Mouse (Mus musculus): ENCODE results near the gene Slc38a2. TPM values are rescaled to one million over a fixed set of nuclear protein-coding genes. Genes with fewer than 3 reads are reported as not detected.
A peak's percentile ranks its signal among the peaks of the same experiment; 100 is the strongest.

Slc38a2 gene
- polyA plus RNA-seq, 1 experiment from 2014 or later = 57.6 TPM

GRCm38 (mm10) chr15:96691381-96691780, 8.1 kb downstream of the Slc38a2 start:
- Histone ChIP-seq H3K4me2 (no peak overlapping the region), H3K36me3 (peaks cover 93% of the 10 kb centered on the region), H3K27ac (no peak overlapping the region), H3K9me3 (replicated peaks) (no peaks in the 10 kb centered on the region), H3K4me3 (no peak overlapping the region), H3K9ac (no peak overlapping the region), H3K4me1 (peaks cover 14% of the 10 kb centered on the region), H3K27me3 (replicated peaks) (no peaks in the 10 kb centered on the region)
- 89% methylated on average over 15 of the region's 15 CpGs for WGBS (ENCODE audit: insufficient replicate concordance)
- no peak for ATAC-seq

- Histone ChIP-seq H3K27ac (no peak overlapping the region), H3K9ac (no peak overlapping the region), H3K36me3 (peaks cover 87% of the 10 kb centered on the region), H3K4me3 (no peak overlapping the region), H3K9me3 (replicated peaks) (no peaks in the 10 kb centered on the region), H3K4me1 (peaks cover 8% of the 10 kb centered on the region), H3K4me2 (no peak overlapping the region), H3K27me3 (replicated peaks) (no peaks in the 10 kb centered on the region)
- ATAC-seq = no peak
- WGBS (ENCODE audit: insufficient replicate concordance) = 85% methylated on average over 13 of the region's 13 CpGs
Observed at GRCm38 (mm10) chr15:96690829-96691228, 8.7 kb downstream of the Slc38a2 start.

DNA sequence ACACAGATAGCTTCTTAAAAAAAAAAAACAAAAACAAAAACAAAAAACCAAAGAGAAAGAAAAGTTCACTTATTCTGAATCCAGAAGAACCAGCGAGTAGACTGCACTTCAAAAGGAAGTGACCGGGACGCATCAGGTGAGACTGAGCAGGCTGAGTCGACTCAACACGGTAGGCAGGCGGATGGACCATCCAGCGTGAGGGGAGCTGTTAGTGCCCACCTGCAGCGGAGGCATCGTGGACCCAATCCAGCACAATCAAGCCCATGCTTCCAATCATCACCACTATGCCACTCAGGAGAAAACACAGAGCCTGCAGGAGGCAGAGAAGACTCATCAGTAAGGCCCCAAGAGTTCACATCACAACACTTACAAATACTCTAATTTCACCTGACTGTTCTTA, 9.6 kb downstream of the Slc38a2 start:
- Histone ChIP-seq H3K27ac (no peak overlapping the region), H3K9me3 (replicated peaks) (no peaks in the 10 kb centered on the region), H3K4me3 (no peak overlapping the region), H3K9ac (no peak overlapping the region), H3K36me3 (peaks cover 78% of the 10 kb centered on the region), H3K27me3 (replicated peaks) (no peaks in the 10 kb centered on the region), H3K4me2 (no peak overlapping the region), H3K4me1 (peaks cover under 1% of the 10 kb centered on the region; the same call in 1 of the 2 replicates)
- ATAC-seq = no peak
- 89% methylated on average over 9 of the region's 9 CpGs for WGBS (ENCODE audit: insufficient replicate concordance)

GRCm38 (mm10) chr15:96688784-96689318, 10.7 kb downstream of the Slc38a2 start:
- H3K4me2 ChIP-seq = no peak overlapping the region
- no peak overlapping the region for H3K27ac ChIP-seq
- H3K36me3 ChIP-seq = peaks cover 67% of the 10 kb centered on the region
- no peak overlapping the region for H3K4me3 ChIP-seq
- H3K27me3 ChIP-seq (replicated peaks) = no peaks in the 10 kb centered on the region
- ATAC-seq = no peak
- H3K9me3 ChIP-seq (replicated peaks) = no peaks in the 10 kb centered on the region
- WGBS (ENCODE audit: insufficient replicate concordance) = 88% methylated on average over 12 of the region's 12 CpGs
- no peak overlapping the region for H3K9ac ChIP-seq
- H3K4me1 ChIP-seq = peaks cover 11% of the 10 kb centered on the region

- no peak for ATAC-seq
- no peaks in the 10 kb centered on the region for H3K27me3 ChIP-seq (replicated peaks)
- 88% methylated on average over 6 of the region's 6 CpGs for WGBS (ENCODE audit: insufficient replicate concordance)
- H3K27ac ChIP-seq = no peak overlapping the region
- no peaks in the 10 kb centered on the region for H3K9me3 ChIP-seq (replicated peaks)
- no peak overlapping the region for H3K4me2 ChIP-seq
- H3K4me1 ChIP-seq = peaks cover 16% of the 10 kb centered on the region
- H3K9ac ChIP-seq = no peak overlapping the region
- no peak overlapping the region for H3K4me3 ChIP-seq
- H3K36me3 ChIP-seq = peaks cover 59% of the 10 kb centered on the region
Observed at GRCm38 (mm10) chr15:96688036-96688435, 11.5 kb downstream of the Slc38a2 start.

DNA sequence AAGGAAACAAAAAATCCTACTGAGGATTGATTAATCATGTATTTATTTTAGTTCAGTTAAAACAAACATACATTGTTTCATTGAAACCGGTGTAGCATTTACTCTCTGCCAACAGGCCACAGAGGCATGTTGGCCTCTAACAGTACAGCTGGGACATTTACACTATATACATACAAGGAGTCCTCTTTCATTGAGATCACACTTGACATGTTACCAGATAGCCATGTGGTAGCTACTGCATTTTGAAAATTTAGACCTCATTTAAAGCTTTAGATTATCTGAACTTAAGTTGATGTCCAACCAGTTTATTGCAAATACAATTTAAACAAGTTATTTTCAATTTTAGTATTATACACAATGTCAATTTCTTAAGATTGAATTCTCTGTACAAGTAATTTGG, 12.2 kb downstream of the Slc38a2 start:
- peaks cover 16% of the 10 kb centered on the region for H3K4me1 ChIP-seq
- H3K4me3 ChIP-seq = no peak overlapping the region
- no peak overlapping the region for H3K4me2 ChIP-seq
- no peak overlapping the region for H3K27ac ChIP-seq
- no peaks in the 10 kb centered on the region for H3K27me3 ChIP-seq (replicated peaks)
- no peak overlapping the region for H3K9ac ChIP-seq
- WGBS (ENCODE audit: insufficient replicate concordance) = 69% methylated on average over 1 of the region's 1 CpGs
- ATAC-seq = no peak
- H3K9me3 ChIP-seq (replicated peaks) = no peaks in the 10 kb centered on the region
- H3K36me3 ChIP-seq = peaks cover 52% of the 10 kb centered on the region

DNA sequence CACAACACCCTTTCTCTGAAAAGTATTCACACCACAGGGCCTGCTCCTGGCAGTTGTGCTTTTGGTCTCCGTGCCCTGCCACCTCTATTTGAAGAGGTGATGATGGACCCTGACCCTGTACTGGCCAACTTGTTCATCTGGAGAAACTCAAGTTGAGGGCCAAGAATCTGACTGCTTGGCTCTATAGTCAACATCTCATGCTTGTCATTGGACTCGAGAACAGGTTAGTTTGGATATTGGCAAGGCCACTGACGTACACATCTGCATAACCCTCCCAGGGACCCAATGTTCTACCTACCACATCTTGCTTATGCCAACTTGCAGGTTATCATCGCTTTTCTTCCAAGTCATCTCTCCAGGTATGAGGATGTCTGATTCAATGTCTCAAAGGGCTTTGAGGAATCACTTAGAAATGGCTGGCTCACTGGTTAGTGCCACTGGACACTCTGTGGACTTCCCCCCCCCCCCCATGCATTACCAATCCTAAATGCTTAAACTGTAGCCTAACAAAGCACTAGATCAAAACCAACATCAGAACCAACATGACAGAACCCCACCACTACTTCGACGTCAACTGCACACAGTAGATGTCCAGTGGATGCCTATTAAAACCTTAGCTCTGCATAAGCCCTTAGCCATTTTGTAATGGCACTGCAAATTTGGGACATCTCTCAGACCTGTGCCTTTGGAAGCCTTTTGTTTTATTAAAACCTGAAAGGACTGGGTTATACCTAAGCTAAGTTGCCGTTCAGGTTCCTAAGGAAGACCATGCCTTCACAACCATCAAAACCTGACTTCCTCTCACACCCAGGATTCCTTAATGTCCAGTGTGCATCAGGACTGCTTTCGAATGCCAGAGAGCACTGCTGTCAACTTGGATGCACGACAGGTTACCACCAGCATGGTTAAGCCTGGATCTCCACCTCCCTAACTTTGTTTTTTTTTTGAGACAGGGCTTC, 13.1 kb downstream of the Slc38a2 start:
- peaks cover 16% of the 10 kb centered on the region for H3K4me1 ChIP-seq
- H3K9ac ChIP-seq = no peak overlapping the region
- ATAC-seq = no peak
- H3K27ac ChIP-seq = no peak overlapping the region
- no peaks in the 10 kb centered on the region for H3K9me3 ChIP-seq (replicated peaks)
- no peak overlapping the region for H3K4me2 ChIP-seq
- H3K27me3 ChIP-seq (replicated peaks) = peaks cover 6% of the 10 kb centered on the region; the same call in 1 of the 2 replicates
- peaks cover 44% of the 10 kb centered on the region for H3K36me3 ChIP-seq
- H3K4me3 ChIP-seq = no peak overlapping the region
- WGBS (ENCODE audit: insufficient replicate concordance) = 75% methylated on average over 9 of the region's 9 CpGs

DNA sequence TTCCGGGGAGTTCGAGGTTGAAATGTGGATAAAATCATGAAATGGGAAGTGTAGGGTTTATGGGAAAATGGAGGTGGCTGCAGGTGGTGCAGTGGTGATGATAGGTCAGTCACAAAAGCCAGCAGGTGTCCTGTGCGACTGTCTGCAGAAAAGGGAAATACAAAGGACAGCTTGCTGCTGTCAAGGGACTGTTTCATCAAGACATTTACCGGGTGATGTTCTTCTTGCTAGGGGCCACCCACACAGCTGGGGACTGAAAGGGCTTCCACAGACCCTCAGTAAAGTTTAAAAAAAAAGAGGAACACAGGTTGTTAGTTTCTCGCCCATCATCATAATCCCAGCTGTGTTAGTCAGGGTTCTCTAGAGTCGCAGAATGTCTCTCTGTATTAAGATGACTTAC, 14.3 kb downstream of the Slc38a2 start:
- no peak overlapping the region for H3K4me2 ChIP-seq
- no peaks in the 10 kb centered on the region for H3K9me3 ChIP-seq (replicated peaks)
- peaks cover 16% of the 10 kb centered on the region for H3K4me1 ChIP-seq
- H3K36me3 ChIP-seq = peaks cover 31% of the 10 kb centered on the region
- 51% methylated on average over 6 of the region's 6 CpGs for WGBS (ENCODE audit: insufficient replicate concordance)
- ATAC-seq = no peak
- H3K9ac ChIP-seq = no peak overlapping the region
- H3K27me3 ChIP-seq (replicated peaks) = peaks cover 13% of the 10 kb centered on the region; the same call in 1 of the 2 replicates
- no peak overlapping the region for H3K4me3 ChIP-seq
- H3K27ac ChIP-seq = no peak overlapping the region

GRCm38 (mm10) chr15:96684132-96684830, 15.2 kb downstream of the Slc38a2 start:
- peak overlapping the region; percentile 50 for H3K9ac ChIP-seq
- peak; percentile 52; the same call in 1 of the 2 replicates for ATAC-seq
- no peaks in the 10 kb centered on the region for H3K9me3 ChIP-seq (replicated peaks)
- peaks cover 20% of the 10 kb centered on the region; the same call in 1 of the 2 replicates for H3K27me3 ChIP-seq (replicated peaks)
- H3K4me1 ChIP-seq = peaks cover 16% of the 10 kb centered on the region
- 19% methylated on average over 11 of the region's 11 CpGs for WGBS (ENCODE audit: insufficient replicate concordance)
- H3K4me2 ChIP-seq = peak overlapping the region; percentile 62
- peak overlapping the region; percentile 33 for H3K4me3 ChIP-seq
- H3K36me3 ChIP-seq = peaks cover 23% of the 10 kb centered on the region
- H3K27ac ChIP-seq = no peak overlapping the region

- H3K4me1 ChIP-seq = peaks cover 11% of the 10 kb centered on the region
- H3K27me3 ChIP-seq (replicated peaks) = peaks cover 25% of the 10 kb centered on the region
- no peak overlapping the region for H3K27ac ChIP-seq
- no peak overlapping the region for H3K9ac ChIP-seq
- no peaks in the 10 kb centered on the region for H3K36me3 ChIP-seq
- no peak overlapping the region for H3K4me2 ChIP-seq
- no peak overlapping the region for H3K4me3 ChIP-seq
- WGBS (ENCODE audit: insufficient replicate concordance) = 41% methylated on average over 19 of the region's 19 CpGs
- ATAC-seq = no peak
- H3K9me3 ChIP-seq (replicated peaks) = no peaks in the 10 kb centered on the region
Observed at GRCm38 (mm10) chr15:96678871-96679773, 20.4 kb downstream of the Slc38a2 start.

GRCm38 (mm10) chr15:96676518-96676917, 23.0 kb downstream of the Slc38a2 start:
- H3K4me2 ChIP-seq = no peak overlapping the region
- H3K9ac ChIP-seq = no peak overlapping the region
- ATAC-seq = no peak
- H3K27ac ChIP-seq = no peak overlapping the region
- no peak overlapping the region for H3K4me3 ChIP-seq
- 56% methylated on average over 10 of the region's 10 CpGs for WGBS (ENCODE audit: insufficient replicate concordance)
- H3K27me3 ChIP-seq (replicated peaks) = peaks cover 20% of the 10 kb centered on the region
- H3K4me1 ChIP-seq = peaks cover 3% of the 10 kb centered on the region; the same call in 1 of the 2 replicates
- no peaks in the 10 kb centered on the region for H3K36me3 ChIP-seq
- no peaks in the 10 kb centered on the region for H3K9me3 ChIP-seq (replicated peaks)

Measured in liver, embryonic 12.5 days (tissue).